Mouse (Mus musculus) lung, adult 18-20 months (tissue): ENCODE data around the gene Cnppd1.

ENCODE experiments used
- DNase-seq, 2 experiments: peaks; one replicate each; pipeline ENCODE4 v3.0.0; 2022; ENCODE audit warnings: mixed read lengths in 2 of 2

Cnppd1 gene

GRCm38 (mm10) chr1:75142301-75143261, at the start of gene Cnppd1, which contains the start of gene Retreg2:
Gene Cnppd1, minus strand, starts transcription at chr1:75142711.
Gene Retreg2, plus strand, starts transcription at chr1:75142778.
- peak; percentile 96 for DNase-seq

DNA sequence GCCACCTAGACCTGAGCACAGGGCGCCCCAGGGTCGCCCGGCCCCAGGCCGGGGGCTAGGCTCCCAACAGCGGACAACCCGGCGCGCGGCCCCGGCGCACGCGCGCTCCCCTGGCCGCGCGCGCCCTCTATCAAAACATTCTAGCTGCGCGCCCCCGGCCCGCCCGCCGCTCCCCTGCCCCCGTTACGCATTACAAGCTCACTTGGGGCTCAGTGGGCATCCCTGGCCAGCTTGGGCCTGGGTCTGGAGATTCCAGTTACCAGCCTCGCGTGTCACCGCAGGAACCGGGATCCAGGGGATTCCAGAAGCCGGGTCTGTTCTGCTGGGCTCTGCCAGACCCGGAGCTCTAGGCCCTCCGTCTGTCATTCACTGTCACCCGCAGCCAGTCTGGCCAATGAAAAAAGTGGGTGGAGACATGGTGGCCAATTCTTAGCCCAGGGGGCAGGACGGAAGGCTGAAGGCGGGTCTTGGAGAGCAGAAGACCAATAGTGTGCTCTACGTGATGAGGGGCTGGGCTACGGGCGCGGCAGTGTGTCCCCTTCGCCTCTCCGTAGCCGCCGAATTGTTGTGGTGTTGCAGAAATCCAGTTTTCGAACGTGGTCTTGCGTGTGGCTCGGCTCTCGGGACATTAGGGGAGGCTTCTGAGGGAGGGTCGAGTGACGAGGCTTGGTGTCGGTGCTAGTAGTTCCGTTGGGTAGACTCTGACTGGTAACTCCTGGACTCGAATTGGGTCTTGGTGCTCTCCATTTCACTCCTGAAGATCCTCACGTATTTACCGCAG, 49.3 kb upstream of the Cnppd1 start, which contains the start of the genes Ankzf1 and Atg9a:
Gene Ankzf1, plus strand, starts transcription at position 530 of the 781 bp plus-strand sequence.
Gene Atg9a, minus strand, starts transcription at position 575 of the 781 bp plus-strand sequence.
- DNase-seq: peak; percentile 99

DNA sequence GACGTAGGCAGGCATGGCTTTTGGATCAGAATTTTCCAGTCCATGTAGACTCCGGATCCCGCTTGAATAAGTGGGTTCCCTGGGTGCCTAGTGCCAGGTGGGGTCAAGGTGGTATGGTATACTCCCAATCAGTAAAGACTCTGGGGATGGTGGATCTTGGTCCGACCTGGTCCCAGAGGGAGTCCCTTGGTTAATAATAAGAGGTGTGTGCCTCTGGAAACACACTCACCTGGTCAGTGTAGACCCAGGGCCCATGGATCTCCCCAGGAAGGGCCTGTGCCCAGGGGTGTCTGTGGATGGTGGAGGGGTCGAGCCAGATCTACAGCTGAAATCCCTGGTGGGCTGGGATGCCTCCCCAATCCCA, 48.7 kb upstream of the Cnppd1 start:
- DNase-seq: no peak

GRCm38 (mm10) chr1:75190577-75190976, 48.1 kb upstream of the Cnppd1 start:
- DNase-seq: no peak

DNA sequence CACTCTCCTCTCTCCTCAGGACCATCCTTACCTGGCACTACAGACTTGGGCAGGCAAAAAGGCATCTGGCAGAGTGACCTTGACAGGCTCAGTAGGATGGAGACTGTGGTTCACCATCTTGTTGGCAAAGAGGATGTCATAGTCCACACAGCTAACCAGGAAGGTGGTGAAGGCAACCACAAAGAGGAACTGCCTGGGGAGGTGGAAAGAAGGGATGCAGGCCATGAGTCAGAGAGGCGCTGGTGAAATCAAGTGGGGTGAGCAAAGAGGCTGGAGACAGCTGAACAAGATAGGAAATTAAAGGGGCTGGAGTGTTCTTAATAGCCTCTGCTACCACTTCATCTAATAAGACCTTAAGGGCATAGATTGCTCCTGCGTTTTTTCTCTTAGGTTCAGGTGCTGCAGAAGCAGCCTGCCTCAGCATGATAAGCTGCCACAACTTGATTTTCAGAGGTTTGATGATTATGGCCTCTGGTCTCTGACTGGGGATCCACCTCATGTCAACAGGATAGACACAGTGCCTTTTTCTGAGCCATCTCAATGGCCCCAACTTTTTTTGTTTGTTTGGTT, 45.5 kb upstream of the Cnppd1 start:
- DNase-seq: peak; percentile 34 to 45

DNA sequence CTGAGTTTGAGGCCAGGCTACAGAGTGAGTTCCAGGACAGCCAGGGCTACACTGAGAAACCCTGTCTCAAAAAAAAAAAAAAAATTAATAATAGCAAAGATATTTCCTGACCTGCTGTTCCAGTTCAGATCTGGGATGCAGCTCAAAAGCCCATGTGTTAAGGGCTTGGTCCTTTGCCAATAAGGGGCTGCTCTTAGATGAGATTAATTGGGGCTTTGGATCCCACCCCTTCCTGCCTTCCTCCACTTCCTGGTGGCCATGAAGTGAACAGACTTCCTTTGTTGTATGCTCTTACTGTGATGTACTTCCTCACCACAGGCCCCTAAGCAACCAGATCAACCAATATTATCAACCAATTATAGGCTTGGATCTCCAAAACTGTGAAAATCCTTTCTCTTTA, 44.6 kb upstream of the Cnppd1 start:
- DNase-seq: no peak

DNA sequence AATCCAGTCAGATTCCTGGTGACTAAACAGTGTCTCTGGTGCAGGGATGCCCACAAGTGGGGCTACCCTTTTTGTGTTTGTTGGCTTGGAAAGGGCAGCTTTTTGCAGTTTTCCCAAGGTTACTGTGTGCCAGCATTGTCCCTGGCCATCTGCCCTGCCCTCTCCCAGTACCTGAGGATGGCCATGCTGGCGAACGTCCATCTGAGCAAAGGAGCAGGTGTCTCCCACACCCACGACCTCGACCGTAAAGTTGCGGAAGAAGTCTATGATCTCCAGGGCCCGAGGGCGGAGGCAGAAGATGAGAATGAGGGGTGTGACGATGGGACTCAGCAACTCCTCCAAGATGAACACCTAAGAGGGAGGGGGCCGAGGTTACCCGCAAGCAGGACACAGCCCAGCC, 43.0 kb upstream of the Cnppd1 start:
- DNase-seq: no peak

DNA sequence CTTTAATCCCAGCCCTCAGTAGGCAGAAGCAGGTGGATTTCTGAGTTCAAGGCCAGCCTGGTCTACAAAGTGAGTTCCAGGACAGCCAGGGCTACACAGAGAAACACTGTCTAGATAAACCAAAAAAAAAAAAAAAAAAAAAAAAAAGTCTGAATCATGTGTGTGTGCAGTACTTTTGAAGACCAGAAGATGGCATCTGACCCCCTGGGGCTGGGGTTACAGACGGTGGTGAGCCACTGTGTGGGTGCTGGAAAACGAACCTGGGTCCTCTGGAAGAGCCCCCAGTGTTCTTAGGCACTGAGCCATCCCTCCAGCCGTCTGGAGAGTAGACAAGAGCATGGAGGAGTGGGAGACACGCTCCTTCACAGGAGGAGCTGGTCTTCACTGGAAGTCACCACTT, 39.6 kb upstream of the Cnppd1 start:
- no peak for DNase-seq

DNA sequence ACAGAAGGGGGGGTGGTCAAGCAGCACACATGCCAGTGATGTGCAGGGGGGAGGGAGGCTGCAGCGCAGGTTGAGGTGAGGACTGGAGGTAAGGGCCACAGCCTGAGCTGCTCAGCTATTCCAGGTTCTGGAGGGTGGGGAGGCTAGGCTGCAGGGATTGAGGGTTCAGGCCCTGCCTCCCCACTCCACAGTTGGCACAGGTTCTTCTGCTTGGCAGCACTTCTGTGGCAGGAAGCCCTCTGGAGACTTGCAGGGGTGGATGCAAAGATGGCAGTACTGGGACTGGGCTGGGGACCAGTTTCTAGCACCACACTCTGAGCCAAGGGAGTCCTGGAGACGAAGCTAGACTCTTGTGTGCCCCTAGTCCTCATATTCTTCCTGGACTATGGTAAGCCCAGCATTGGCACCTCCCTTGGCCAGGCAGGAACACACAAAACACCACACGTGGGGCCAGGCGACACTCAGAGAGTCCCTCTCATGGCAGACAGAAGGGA, 38.9 kb upstream of the Cnppd1 start:
- DNase-seq: no peak

DNA sequence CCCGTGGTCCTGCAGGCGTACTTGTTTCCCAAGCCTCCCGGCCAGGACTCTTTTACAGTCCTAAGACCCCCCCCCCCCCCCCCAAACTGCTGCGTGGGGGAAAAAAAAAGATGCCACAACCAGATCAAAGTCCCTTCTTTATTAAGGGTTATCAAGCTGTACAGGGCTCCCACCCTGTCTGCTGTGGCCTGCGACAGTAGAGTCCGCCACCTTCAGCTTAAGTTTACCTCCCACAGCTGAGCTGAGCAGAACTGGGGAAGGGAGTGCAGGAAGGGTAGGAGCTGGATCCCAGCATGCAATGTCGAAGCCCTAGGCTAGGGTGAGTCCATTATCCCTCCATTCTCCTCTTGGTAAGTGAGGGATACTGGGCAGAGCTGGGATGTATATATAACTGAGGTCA, 38.2 kb upstream of the Cnppd1 start:
- DNase-seq: no peak

DNA sequence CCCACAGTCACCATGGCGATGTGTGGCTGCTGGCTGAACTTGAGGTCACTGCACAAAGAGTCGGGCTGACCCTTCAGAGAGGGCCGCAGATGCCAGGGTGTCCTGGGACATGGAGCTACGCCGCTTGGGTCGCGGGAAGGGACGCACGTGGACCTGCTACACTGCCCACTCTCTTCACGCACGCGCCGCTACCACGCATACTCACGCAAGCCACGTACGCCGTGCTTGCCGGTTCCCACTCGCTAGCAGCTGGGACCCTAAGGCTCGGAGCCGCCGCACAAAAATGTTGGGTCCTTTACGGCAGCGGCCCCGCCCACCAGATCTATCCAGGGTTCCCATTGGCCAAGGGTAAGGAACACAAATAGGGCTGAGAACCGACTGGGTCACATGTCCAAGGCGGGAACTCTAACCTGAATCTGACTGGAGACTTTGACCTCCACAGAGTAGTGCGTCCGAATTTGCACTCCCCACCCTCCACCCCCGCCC, 37.6 kb upstream of the Cnppd1 start, which contains the start of gene Abcb6:
Gene Abcb6, minus strand, starts transcription at position 288 of the 486 bp plus-strand sequence.
- DNase-seq: peak; percentile 90 to 92

GRCm38 (mm10) chr1:75179334-75180104, 37.0 kb upstream of the Cnppd1 start:
- peak in 1 of 2 experiments; percentile 44 for DNase-seq

DNA sequence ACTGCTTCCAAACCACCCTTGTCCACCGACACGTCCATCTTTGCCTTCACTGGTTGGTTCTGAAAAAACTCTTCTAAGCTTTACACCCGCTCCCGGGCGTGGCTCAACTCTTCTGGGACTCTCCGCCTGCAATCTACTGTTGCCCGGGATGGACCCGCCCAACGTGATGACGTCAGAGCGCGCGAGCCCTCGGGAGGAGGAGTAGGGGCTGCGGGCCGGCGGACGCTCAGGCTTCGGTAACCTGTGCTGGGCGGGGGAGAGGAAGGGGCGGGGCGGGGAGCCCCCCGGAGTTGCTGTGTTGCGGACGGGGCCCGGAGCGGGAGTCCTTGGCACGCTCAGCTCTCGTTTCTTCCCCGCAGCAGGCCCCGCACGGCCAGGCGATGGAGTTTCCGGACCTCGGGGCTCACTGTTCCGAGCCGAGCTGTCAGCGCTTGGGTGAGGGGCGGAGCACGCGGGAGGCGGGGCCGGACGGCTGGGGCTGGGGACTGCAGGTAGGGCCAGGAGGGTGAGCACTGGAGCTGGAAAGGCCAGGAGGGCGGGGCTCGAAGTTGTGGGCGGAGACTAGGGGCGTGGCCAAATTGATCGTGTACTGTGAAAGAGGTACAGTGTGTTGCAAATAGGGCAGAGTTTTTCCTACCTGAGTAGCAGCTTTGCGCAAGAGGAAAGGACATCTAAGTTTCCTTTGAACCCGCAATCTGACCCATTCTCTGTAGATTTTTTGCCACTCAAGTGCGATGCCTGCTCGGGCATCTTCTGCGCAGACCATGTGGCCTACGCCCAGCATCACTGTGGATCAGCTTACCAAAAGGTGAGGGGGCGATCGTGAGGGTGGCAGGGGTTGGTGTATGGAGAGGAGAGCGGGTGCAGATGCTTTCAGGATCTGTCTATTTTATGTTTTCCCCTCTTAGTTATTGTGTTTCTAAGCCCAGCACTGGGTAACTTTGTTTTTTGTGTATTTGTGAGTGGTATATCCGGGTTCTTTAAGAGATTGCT, 26.3 kb upstream of the Cnppd1 start, which contains the start of gene Zfand2b:
Gene Zfand2b, plus strand, starts transcription at position 175 of the 993 bp plus-strand sequence.
- peak; percentile 98 to 99 for DNase-seq

GRCm38 (mm10) chr1:75168093-75168471, 25.6 kb upstream of the Cnppd1 start:
- DNase-seq: no peak

GRCm38 (mm10) chr1:75160256-75160617, 17.7 kb upstream of the Cnppd1 start:
- no peak for DNase-seq

- no peak for DNase-seq
Measured at GRCm38 (mm10) chr1:75159540-75160255, 17.2 kb upstream of the Cnppd1 start.

DNA sequence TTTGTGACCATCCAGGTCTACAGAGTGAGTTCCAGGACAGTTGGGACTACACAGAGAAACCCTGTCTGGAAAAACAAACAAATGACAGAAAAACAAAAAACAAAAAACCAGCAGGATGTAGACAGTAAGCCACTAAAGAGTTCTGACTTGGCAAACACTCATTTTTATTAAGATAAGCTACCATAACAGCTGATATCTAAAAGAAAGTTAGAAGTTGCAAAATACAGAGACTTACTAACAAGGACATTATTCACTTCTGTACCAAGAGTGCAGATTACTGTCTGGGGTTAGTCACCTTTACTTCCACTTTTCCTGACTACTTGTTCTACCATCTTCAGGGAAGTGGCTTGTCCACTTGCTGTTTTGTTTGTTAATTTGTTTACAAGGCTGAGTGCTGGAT, 16.5 kb upstream of the Cnppd1 start:
- no peak for DNase-seq

- DNase-seq: no peak
Measured at GRCm38 (mm10) chr1:75155837-75156236, 13.3 kb upstream of the Cnppd1 start.

DNA sequence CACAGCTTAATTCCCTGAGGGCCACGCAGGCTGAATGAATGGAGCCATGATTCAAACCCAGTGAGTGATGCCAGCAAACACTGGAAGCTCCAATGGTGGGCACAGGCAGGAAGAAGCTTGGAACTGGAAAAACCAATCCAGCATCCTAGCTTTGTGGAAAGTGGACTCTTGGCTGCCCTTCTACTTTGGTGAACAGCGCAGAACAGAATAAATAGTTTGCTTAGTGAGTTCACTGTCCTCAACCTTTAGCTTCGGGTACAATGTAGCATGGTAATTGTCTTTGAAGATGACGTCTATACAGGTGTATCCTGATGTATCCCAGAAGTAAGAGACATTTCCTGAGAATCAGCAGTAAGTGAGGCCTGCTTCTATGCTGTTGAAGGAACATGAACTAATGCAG, 6.2 kb upstream of the Cnppd1 start:
- DNase-seq: no peak
